Mouse (Mus musculus) gastrocnemius, postnatal 14 days (tissue): ENCODE results near the gene Stk32c. TPM values are rescaled to one million over a fixed set of nuclear protein-coding genes. Genes with fewer than 3 reads are reported as not detected.

Experiments used
- DNase-seq: peaks from one replicate; pipeline ENCODE4 v3.0.0; 2021; ENCODE audit warnings: mixed read lengths
- intact Hi-C: fragments of 180-260 bp; cut with DNase I; formaldehyde crosslinking; loops from one replicate; pipeline ENCODE4 v1.15.1; 2025; ENCODE audit warnings: low total_unique reads
- total RNA-seq, 2 experiments: library from RNA; stranded (reverse); gene quantifications; 2 replicates each; pipeline ENCODE4 v1.2.3; 2021

The Stk32c gene
- total RNA-seq, 2 experiments from 2014 or later: 1.2 to 1.4 TPM

GRCm38 (mm10) chr7:139082281-139082680 is 130.8 kb downstream of the Stk32c start:
- DNase-seq: no peak
- intact Hi-C loops: no loop called here

GRCm38 (mm10) chr7:139081158-139081557 is 131.9 kb downstream of the Stk32c start:
- DNase-seq: no peak
- intact Hi-C loops: no loop called here

GRCm38 (mm10) chr7:139080714-139081113 is 132.4 kb downstream of the Stk32c start:
- intact Hi-C loops: no loop called here
- DNase-seq: no peak

GRCm38 (mm10) chr7:139079141-139079540 is 134.0 kb downstream of the Stk32c start:
- no peak for DNase-seq
- intact Hi-C loops: no loop called here

- DNase-seq: no peak
- intact Hi-C loops: no loop called here
These were observed 134.9 kb downstream of the Stk32c start for GRCm38 (mm10) chr7:139078181-139078580.

- intact Hi-C loops: no loop called here
- no peak for DNase-seq
These were observed 135.8 kb downstream of the Stk32c start for GRCm38 (mm10) chr7:139077283-139077682.

- DNase-seq: no peak
- intact Hi-C loops: no loop called here
These were observed 137.9 kb downstream of the Stk32c start for GRCm38 (mm10) chr7:139075054-139075794.

- no peak for DNase-seq
- intact Hi-C loops: no loop called here
These were observed 138.9 kb downstream of the Stk32c start for GRCm38 (mm10) chr7:139074189-139074588.

GRCm38 (mm10) chr7:139068182-139068623 is 144.9 kb downstream of the Stk32c start:
- intact Hi-C loops: no loop called here
- peak; percentile 53 for DNase-seq

- DNase-seq: no peak
- intact Hi-C loops: no loop called here
These were observed 149.7 kb downstream of the Stk32c start for GRCm38 (mm10) chr7:139063406-139063805.

Other genes starting within 250 kb of the Stk32c start
- 1 to 10 TPM; 1.2 to 1.3 TPM for gene Dpysl4, start 127.3 kb downstream of the Stk32c start, total RNA-seq
- gene Lrrc27, start 319 bp downstream of the Stk32c start, total RNA-seq: 1 to 10 TPM; 2.4 to 2.7 TPM
- gene Pwwp2b, start 35.2 kb upstream of the Stk32c start, total RNA-seq: 1 to 10 TPM; 1.5 to 3.0 TPM
- 10 to 100 TPM; 36.5 to 39.8 TPM for gene Inpp5a, start 175.8 kb upstream of the Stk32c start, total RNA-seq